Mouse (Mus musculus) forebrain, embryonic 11.5 days (tissue): Measurements from ENCODE around the gene Gm20388. TPM values are rescaled to one million over a fixed set of nuclear protein-coding genes. Genes with fewer than 3 reads are reported as not detected.

Experiments used
- ATAC-seq: fragments of 200-750 bp; cut with Nextera tagmentation; replicated peaks from 2 replicates; pipeline ENCODE4 v1.8.0; 2017; ENCODE audit warnings: moderate TSS enrichment; ENCODE audit not compliant: low FRiP score
- DNase-seq: peaks from one replicate; pipeline ENCODE4 v3.0.0-alpha.2; 2017; ENCODE audit warnings: low spot score
- H3K27ac ChIP-seq: fragments of 300-500 bp; sonication (generic); 2 replicates; pipeline ENCODE4 v1.5.1; 2014; ENCODE audit warnings: low read depth, low read length
- H3K27me3 ChIP-seq: fragments of 300-500 bp; sonication (generic); 2 replicates; pipeline ENCODE4 v1.6.1; 2014; ENCODE audit warnings: mild to moderate bottlenecking, low read length, mixed read lengths; ENCODE audit not compliant: control insufficient read depth, insufficient read depth
- H3K36me3 ChIP-seq: fragments of 300-500 bp; sonication (generic); 2 replicates; pipeline ENCODE4 v1.6.1; 2014; ENCODE audit warnings: mild to moderate bottlenecking, low read length, moderate library complexity, mixed read lengths; ENCODE audit not compliant: control insufficient read depth, insufficient read depth
- H3K4me1 ChIP-seq: fragments of 300-500 bp; sonication (generic); replicated peaks from 2 replicates; pipeline ENCODE4 v1.6.1; 2014; ENCODE audit warnings: low read length, mixed read lengths; ENCODE audit not compliant: control insufficient read depth, insufficient read depth
- H3K4me2 ChIP-seq: fragments of 300-500 bp; sonication (generic); 2 replicates; pipeline ENCODE4 v1.6.1; 2014; ENCODE audit warnings: low read depth, mild to moderate bottlenecking, low read length, moderate library complexity, mixed read lengths; ENCODE audit not compliant: severe bottlenecking
- H3K4me3 ChIP-seq: fragments of 300-500 bp; sonication (generic); 2 replicates; pipeline ENCODE4 v1.5.1; 2014; ENCODE audit warnings: low read depth, low read length
- H3K9ac ChIP-seq: fragments of 300-500 bp; sonication (generic); 2 replicates; pipeline ENCODE4 v1.6.1; 2014; ENCODE audit warnings: low read length
- H3K9me3 ChIP-seq: fragments of 300-500 bp; sonication (generic); 2 replicates; pipeline ENCODE4 v1.6.1; 2016; ENCODE audit warnings: low read length, mixed read lengths; ENCODE audit not compliant: control insufficient read depth
- WGBS: fragments of 180-500 bp; shearing (Covaris S2); extraction: QIAGEN DNeasy Blood & Tissue Kit; methylation state at CpG from one replicate; pipeline ENCODE4 v1.1.7; 2014; 5-methylcytosine and 5-hydroxymethylcytosine counted together
- polyA plus RNA-seq: library from polyadenylated mRNA; unstranded; fragments of >200 nt; fragmentation: Nextera tagmentation; extraction: Ambion mirVana; gene quantifications from 2 replicates; pipeline ENCODE4 v1.2.1, GENCODE M21; 2014

Gm20388 gene
- polyA plus RNA-seq, 1 experiment from 2014 or later, result not detected

- Histone ChIP-seq H3K4me1 (no peaks in the 10 kb centered on the region), H3K36me3 (no peaks in the 10 kb centered on the region), H3K9me3 (no peaks in the 10 kb centered on the region), H3K4me2 (no peak overlapping the region), H3K27me3 (no peaks in the 10 kb centered on the region), H3K27ac (no peak overlapping the region), H3K4me3 (no peak overlapping the region), H3K9ac (no peak overlapping the region)
- no peak for DNase-seq
- no peak for ATAC-seq
- WGBS, result 86% methylated on average over 10 of the region's 10 CpGs
Observed at GRCm38 (mm10) chr8:122452154-122452553, 2541.5 kb downstream of the Gm20388 start.

GRCm38 (mm10) chr8:122454409-122454808 lies 2543.8 kb downstream of the Gm20388 start:
- Histone ChIP-seq H3K27ac (no peak overlapping the region), H3K27me3 (peaks cover 3% of the 10 kb centered on the region), H3K9ac (no peak overlapping the region), H3K4me3 (no peak overlapping the region), H3K36me3 (no peaks in the 10 kb centered on the region), H3K9me3 (no peaks in the 10 kb centered on the region), H3K4me1 (no peaks in the 10 kb centered on the region), H3K4me2 (no peak overlapping the region)
- 92% methylated on average over 6 of the region's 6 CpGs for WGBS
- DNase-seq (no peak), ATAC-seq (no peak)

GRCm38 (mm10) chr8:122457171-122457570 lies 2546.5 kb downstream of the Gm20388 start:
- WGBS, result 74% methylated on average over 11 of the region's 11 CpGs
- Histone ChIP-seq H3K36me3 (no peaks in the 10 kb centered on the region), H3K4me2 (no peak overlapping the region), H3K4me1 (peaks cover 7% of the 10 kb centered on the region), H3K27me3 (peaks cover 27% of the 10 kb centered on the region), H3K9ac (no peak overlapping the region), H3K4me3 (no peak overlapping the region), H3K9me3 (no peaks in the 10 kb centered on the region), H3K27ac (no peak overlapping the region)
- ATAC-seq (no peak), DNase-seq (no peak)

- Histone ChIP-seq H3K9ac (no peak overlapping the region), H3K4me3 (no peak overlapping the region), H3K9me3 (no peaks in the 10 kb centered on the region), H3K27me3 (peaks cover 29% of the 10 kb centered on the region), H3K4me1 (peaks cover 7% of the 10 kb centered on the region), H3K36me3 (no peaks in the 10 kb centered on the region), H3K4me2 (no peak overlapping the region), H3K27ac (no peak overlapping the region)
- WGBS, result 57% methylated on average over 6 of the region's 6 CpGs
- DNase-seq (no peak), ATAC-seq (no peak)
Observed at GRCm38 (mm10) chr8:122459218-122459900, 2548.7 kb downstream of the Gm20388 start.

GRCm38 (mm10) chr8:122459990-122460389 lies 2549.3 kb downstream of the Gm20388 start:
- Histone ChIP-seq H3K4me3 (peak overlapping the region; percentile 24), H3K4me1 (peaks cover 7% of the 10 kb centered on the region), H3K4me2 (peak overlapping the region; percentile 50; the same call in 1 of the 2 replicates), H3K9ac (peak overlapping the region; percentile 43), H3K9me3 (no peaks in the 10 kb centered on the region), H3K36me3 (no peaks in the 10 kb centered on the region), H3K27ac (no peak overlapping the region), H3K27me3 (peaks cover 29% of the 10 kb centered on the region)
- no peak for DNase-seq
- 32% methylated on average over 7 of the region's 7 CpGs for WGBS
- no peak for ATAC-seq

GRCm38 (mm10) chr8:122460524-122461472 lies 2550.2 kb downstream of the Gm20388 start, which contains the start of gene Snai3:
Gene Snai3 (minus strand): TSS chr8:122460733.
- no peaks in the 10 kb centered on the region for H3K36me3 ChIP-seq
- DNase-seq (peak; percentile 69), ATAC-seq (peak; percentile 73)
- H3K4me1 ChIP-seq, result peaks cover 7% of the 10 kb centered on the region
- H3K9ac ChIP-seq, result peak within 1 kb of the TSS; percentile 43
- H3K27ac ChIP-seq, result no peak within 1 kb of the TSS
- H3K9me3 ChIP-seq, result no peaks in the 10 kb centered on the region
- peaks cover 29% of the 10 kb centered on the region for H3K27me3 ChIP-seq
- peak within 1 kb of the TSS; percentile 24 for H3K4me3 ChIP-seq
- peak within 1 kb of the TSS; percentile 50 for H3K4me2 ChIP-seq
- WGBS, result 3% methylated on average over 53 of the region's 56 CpGs

- H3K4me2 ChIP-seq, result no peak overlapping the region
- 58% methylated on average over 11 of the region's 11 CpGs for WGBS
- no peaks in the 10 kb centered on the region for H3K9me3 ChIP-seq
- DNase-seq (no peak), ATAC-seq (no peak)
- H3K4me3 ChIP-seq, result no peak overlapping the region
- H3K27me3 ChIP-seq, result peaks cover 29% of the 10 kb centered on the region
- H3K9ac ChIP-seq, result no peak overlapping the region
- H3K4me1 ChIP-seq, result peaks cover 7% of the 10 kb centered on the region
- H3K36me3 ChIP-seq, result no peaks in the 10 kb centered on the region
- no peak overlapping the region for H3K27ac ChIP-seq
Observed at GRCm38 (mm10) chr8:122461473-122462148, 2551.0 kb downstream of the Gm20388 start.

GRCm38 (mm10) chr8:122462510-122462909 lies 2551.9 kb downstream of the Gm20388 start:
- Histone ChIP-seq H3K4me3 (no peak overlapping the region), H3K4me1 (peaks cover 7% of the 10 kb centered on the region), H3K36me3 (no peaks in the 10 kb centered on the region), H3K9ac (no peak overlapping the region), H3K27me3 (peaks cover 29% of the 10 kb centered on the region), H3K4me2 (no peak overlapping the region), H3K9me3 (no peaks in the 10 kb centered on the region), H3K27ac (no peak overlapping the region)
- no peak for ATAC-seq
- DNase-seq, result no peak
- 67% methylated on average over 8 of the region's 8 CpGs for WGBS
